Mouse (Mus musculus) CH12.LX (cell line): ENCODE measurements around the gene Cmss1. TPM values are rescaled to one million over a fixed set of nuclear protein-coding genes. Genes with fewer than 3 reads are reported as not detected.

Experiments
- DNase-seq: peaks from one replicate; pipeline ENCODE4 v3.0.0-alpha.2; 2013; ENCODE audit errors: extremely low read depth
- H3K27ac ChIP-seq: 2 replicates; pipeline ENCODE4 v1.5.1; 2012; ENCODE audit warnings: low read depth, mild to moderate bottlenecking, control low read depth, moderate library complexity; ENCODE audit not compliant: insufficient read depth
- H3K27me3 ChIP-seq: replicated peaks from 2 replicates; pipeline ENCODE3; 2012; ENCODE audit warnings: inconsistent platforms
- H3K36me3 ChIP-seq, 2 experiments: replicated peaks in 1 of 2; 2 replicates each; pipeline versions ENCODE3 to v1.6.1; 2012; ENCODE audit warnings: inconsistent platforms in 1 of 2, low read length in 1 of 2, mild to moderate bottlenecking in 1 of 2, mixed read lengths in 1 of 2, moderate library complexity in 1 of 2; ENCODE audit not compliant: control insufficient read depth in 1 of 2, insufficient read depth in 1 of 2
- H3K4me1 ChIP-seq, 2 experiments: 2 replicates each; pipeline ENCODE4 v1.6.1; 2012; ENCODE audit warnings: inconsistent platforms in 1 of 2, moderate library complexity in 1 of 2; ENCODE audit not compliant: insufficient read depth in 2 of 2, control insufficient read depth in 1 of 2
- H3K4me2 ChIP-seq: 2 replicates; pipeline ENCODE4 v1.6.1; 2012; ENCODE audit warnings: low read depth, mild to moderate bottlenecking, control low read depth; ENCODE audit not compliant: poor library complexity, insufficient read depth, severe bottlenecking
- H3K4me3 ChIP-seq, 3 experiments: fragments of 150-350 bp in 1 of 3; sonication (generic) in 1 of 3; replicated peaks in 1 of 3; 2 replicates each; pipeline versions ENCODE3 to v1.5.1; 2011 to 2012; ENCODE audit warnings: low read depth in 2 of 3, low read length in 2 of 3, mild to moderate bottlenecking in 2 of 3, moderate library complexity in 2 of 3, control low read depth in 1 of 3, improper control_type of control experiment in 1 of 3, inconsistent platforms in 1 of 3, mixed read lengths in 1 of 3; ENCODE audit not compliant: poor library complexity in 1 of 3
- H3K79me2 ChIP-seq: replicated peaks from 2 replicates; pipeline ENCODE4 v1.6.1; 2012; ENCODE audit warnings: mild to moderate bottlenecking, moderate library complexity; ENCODE audit not compliant: control insufficient read depth, poor library complexity, insufficient read depth, severe bottlenecking; ENCODE audit errors: extremely low read depth
- H3K9ac ChIP-seq: 2 replicates; pipeline ENCODE4 v1.6.1; 2012; ENCODE audit warnings: low read depth, mild to moderate bottlenecking, control low read depth, moderate library complexity; ENCODE audit not compliant: insufficient read depth
- H3K9me3 ChIP-seq: replicated peaks from 2 replicates; pipeline ENCODE3; 2012; ENCODE audit warnings: low read length, inconsistent platforms, mixed read lengths
- CHD1 ChIP-seq: IDR thresholded peaks from 2 replicates; pipeline ENCODE4 v1.6.1; 2012; ENCODE audit warnings: low read depth, low read length, improper control_type of control experiment, inconsistent platforms
- CTCF ChIP-seq, 2 experiments: IDR thresholded peaks in 1 of 2; conservative IDR thresholded peaks in 1 of 2; 2 replicates each; pipeline ENCODE4 v1.5.1; 2011 to 2012; ENCODE audit warnings: low read depth in 2 of 2, low read length in 2 of 2, improper control_type of control experiment in 1 of 2, inconsistent platforms in 1 of 2, mild to moderate bottlenecking in 1 of 2, moderate library complexity in 1 of 2
- E2F4 ChIP-seq: IDR thresholded peaks from 2 replicates; pipeline ENCODE4 v1.6.1; 2011; ENCODE audit warnings: low read depth, low read length, improper control_type of control experiment; ENCODE audit not compliant: insufficient replicate concordance
- ELF1 ChIP-seq: IDR thresholded peaks from 2 replicates; pipeline ENCODE4 v1.6.1; 2014; ENCODE audit warnings: low read depth, mild to moderate bottlenecking, inconsistent platforms, low read length, improper control_type of control experiment
- ETS1 ChIP-seq: conservative IDR thresholded peaks from 2 replicates; pipeline ENCODE4 v1.6.1; 2012; ENCODE audit warnings: low read depth, mild to moderate bottlenecking, inconsistent platforms, low read length, improper control_type of control experiment, moderate library complexity
- GABPA ChIP-seq: IDR thresholded peaks from 2 replicates; pipeline ENCODE4 v1.6.1; 2012; ENCODE audit warnings: low read depth, low read length, improper control_type of control experiment, inconsistent platforms; ENCODE audit not compliant: insufficient replicate concordance
- IRF4 ChIP-seq: IDR thresholded peaks from 2 replicates; pipeline ENCODE4 v1.6.1; 2014; ENCODE audit warnings: low read depth, mild to moderate bottlenecking, inconsistent platforms, low read length, improper control_type of control experiment
- JUN ChIP-seq: IDR thresholded peaks from 2 replicates; pipeline ENCODE4 v1.6.1; 2011; ENCODE audit warnings: low read depth, mild to moderate bottlenecking, low read length, improper control_type of control experiment, moderate library complexity; ENCODE audit not compliant: insufficient read depth
- KAT2A ChIP-seq: IDR thresholded peaks from 2 replicates; pipeline ENCODE4 v1.6.1; 2012; ENCODE audit warnings: low read length, improper control_type of control experiment, inconsistent platforms; ENCODE audit not compliant: insufficient replicate concordance
- MXI1 ChIP-seq: IDR thresholded peaks from 2 replicates; pipeline ENCODE4 v1.6.1; 2011; ENCODE audit warnings: mild to moderate bottlenecking, low read depth, low read length, improper control_type of control experiment
- NELFE ChIP-seq: IDR thresholded peaks from 2 replicates; pipeline ENCODE4 v1.6.1; 2011; ENCODE audit warnings: low read depth, low read length, improper control_type of control experiment
- POLR2AphosphoS2 ChIP-seq: IDR thresholded peaks from 2 replicates; pipeline ENCODE4 v1.6.1; 2011; ENCODE audit warnings: low read depth, low read length, improper control_type of control experiment
- RCOR1 ChIP-seq: conservative IDR thresholded peaks from 2 replicates; pipeline ENCODE4 v1.6.1; 2012; ENCODE audit warnings: low read depth, mild to moderate bottlenecking, inconsistent platforms, low read length, improper control_type of control experiment
- SIN3A ChIP-seq: IDR thresholded peaks from 2 replicates; pipeline ENCODE4 v1.6.1; 2012; ENCODE audit warnings: low read length, improper control_type of control experiment, inconsistent platforms
- SMC3 ChIP-seq: IDR thresholded peaks from 2 replicates; pipeline ENCODE4 v1.6.1; 2011; ENCODE audit warnings: low read depth, low read length, improper control_type of control experiment
- TBP ChIP-seq: conservative IDR thresholded peaks from 2 replicates; pipeline ENCODE4 v1.6.1; 2011; ENCODE audit warnings: low read depth, low read length, improper control_type of control experiment
- USF1 ChIP-seq: IDR thresholded peaks from 2 replicates; pipeline ENCODE4 v1.6.1; 2014; ENCODE audit warnings: low read depth, mild to moderate bottlenecking, inconsistent platforms, low read length, improper control_type of control experiment
- USF2 ChIP-seq: conservative IDR thresholded peaks from 2 replicates; pipeline ENCODE4 v1.6.1; 2011; ENCODE audit warnings: low read depth, low read length, improper control_type of control experiment
- ZC3H11A ChIP-seq: IDR thresholded peaks from 2 replicates; pipeline ENCODE4 v1.6.1; 2012; ENCODE audit warnings: low read depth, mild to moderate bottlenecking, inconsistent platforms, low read length, improper control_type of control experiment
- ZKSCAN1 ChIP-seq: IDR thresholded peaks from 2 replicates; pipeline ENCODE4 v1.6.1; 2012; ENCODE audit warnings: low read depth, inconsistent platforms, low read length, improper control_type of control experiment, borderline replicate concordance
- ZNF384 ChIP-seq: IDR thresholded peaks from 2 replicates; pipeline ENCODE4 v1.6.1; 2012; ENCODE audit warnings: low read depth, low read length, improper control_type of control experiment, inconsistent platforms
- dilution Hi-C: fragments of 300-500 bp; cut with MboI; formaldehyde crosslinking; loops from 2 replicates; pipeline ENCODE4 v1.14.3; 2020; ENCODE audit warnings: low sequenced_read_pairs; ENCODE audit not compliant: extremely low pct_unique_long_range_greater_than_20kb, extremely low pct_ligation_motif_present
- in situ Hi-C: fragments of 300-500 bp; cut with MboI; formaldehyde crosslinking; loops from 3 replicates; pipeline ENCODE4 v1.14.3; 2019; ENCODE audit warnings: low sequenced_read_pairs, low pct_ligation_motif_present, low pct_unique_long_range_greater_than_20kb, mixed read lengths
- polyA plus RNA-seq: library from polyadenylated mRNA; unstranded; fragments of >175 nt; gene quantifications from 2 replicates; pipeline ENCODE4 v1.2.1, GENCODE M21; 2012; ENCODE audit warnings: low read depth; ENCODE audit not compliant: insufficient read length
- total RNA-seq, 2 experiments: library from RNA; depleted of rRNA; stranded (reverse); fragments of 300-350 nt in 1 of 2; fragments of >200 nt in 1 of 2; gene quantifications; 2 replicates each; pipeline ENCODE4 v1.2.3; 2012 to 2014

The Cmss1 gene
- total and polyA plus RNA-seq, 3 experiments: 94.7 to 107 (median 103) TPM

GRCm38 (mm10) chr16:57514371-57514770 lies 92.3 kb downstream of the Cmss1 start:
- no peak for TF ChIP-seq TBP
- TF ChIP-seq RCOR1: no peak
- no peak for TF ChIP-seq IRF4
- TF ChIP-seq ELF1: no peak
- TF ChIP-seq CTCF (conservative IDR thresholded peaks at IDR 0.05 in 1 of 2, IDR thresholded peaks at IDR 0.05 in 1 of 2; ENCODE audit: low read depth in 2 of 2, low read length in 2 of 2): no peak
- TF ChIP-seq ETS1: no peak
- no peak for TF ChIP-seq USF2
- no peak for TF ChIP-seq ZC3H11A
- TF ChIP-seq POLR2AphosphoS2: no peak
- TF ChIP-seq USF1: no peak
- TF ChIP-seq MXI1: no peak
- TF ChIP-seq CHD1: no peak
- no peak for TF ChIP-seq SMC3
- TF ChIP-seq JUN: no peak
- no peak for TF ChIP-seq ZKSCAN1
- no peak for TF ChIP-seq GABPA
- in situ Hi-C loops: no loop called here
- Histone ChIP-seq H3K9me3 (no peaks in the 10 kb centered on the region), H3K4me2 (no peak overlapping the region), H3K36me3 (peaks cover 0 to 3% of the 10 kb centered on the region in 2 experiments), H3K27me3 (no peaks in the 10 kb centered on the region), H3K4me3 (no peak overlapping the region), H3K79me2 (no peaks in the 10 kb centered on the region; the same call in 1 of the 2 replicates), H3K9ac (no peak overlapping the region), H3K27ac (no peak overlapping the region), H3K4me1 (0 out of 4 replicates have a peak, but pooled peaks cover 0 to 3% of the 10 kb centered on the region in 2 experiments)
- dilution Hi-C loops: no loop called here
- DNase-seq: no peak

GRCm38 (mm10) chr16:57513562-57513961 lies 93.1 kb downstream of the Cmss1 start:
- in situ Hi-C loops: no loop called here
- dilution Hi-C loops: no loop called here

More at GRCm38 (mm10) chr16:57513562-57513961, 93.1 kb downstream of the Cmss1 start:
- no peak overlapping the region for H3K9ac ChIP-seq
- TF ChIP-seq JUN (no peak), KAT2A (no peak), RCOR1 (no peak), E2F4 (no peak), ELF1 (no peak), SMC3 (no peak), SIN3A (no peak), ZNF384 (no peak), MXI1 (no peak), NELFE (no peak)
- no peak overlapping the region for H3K4me2 ChIP-seq
- H3K4me3 ChIP-seq: no peak overlapping the region
- no peaks in the 10 kb centered on the region for H3K9me3 ChIP-seq
- no peaks in the 10 kb centered on the region; the same call in 1 of the 2 replicates for H3K79me2 ChIP-seq
- no peaks in the 10 kb centered on the region for H3K27me3 ChIP-seq
- no peak overlapping the region for H3K27ac ChIP-seq
- H3K4me1 ChIP-seq: no peaks in the 10 kb centered on the region
- no peak for DNase-seq
- H3K36me3 ChIP-seq: peaks cover 0 to 3% of the 10 kb centered on the region in 2 experiments
